Mouse (Mus musculus) liver, embryonic 12.5 days (tissue): ENCODE data around the gene Gm30191. TPM values are rescaled to one million over a fixed set of nuclear protein-coding genes. Genes with fewer than 3 reads are reported as not detected.
A peak's percentile ranks its signal among the peaks of the same experiment; 100 is the strongest.

ENCODE experiments used
- ATAC-seq: fragments of 200-750 bp; cut with Nextera tagmentation; 2 replicates; pipeline ENCODE4 v1.8.0; 2017; ENCODE audit warnings: moderate number of reproducible peaks, mild to moderate bottlenecking, moderate library complexity
- H3K27ac ChIP-seq: fragments of 300-500 bp; sonication (generic); 2 replicates; pipeline ENCODE4 v1.5.1; 2016; ENCODE audit warnings: mild to moderate bottlenecking
- H3K27me3 ChIP-seq: fragments of 300-500 bp; sonication (generic); replicated peaks from 2 replicates; pipeline ENCODE4 v1.6.1; 2016; ENCODE audit warnings: mild to moderate bottlenecking, moderate library complexity
- H3K36me3 ChIP-seq: fragments of 300-500 bp; sonication (generic); 2 replicates; pipeline ENCODE4 v1.6.1; 2016; ENCODE audit warnings: mild to moderate bottlenecking, moderate library complexity
- H3K4me1 ChIP-seq: fragments of 300-500 bp; sonication (generic); 2 replicates; pipeline ENCODE4 v1.6.1; 2016
- H3K4me2 ChIP-seq: fragments of 300-500 bp; sonication (generic); 2 replicates; pipeline ENCODE4 v1.6.1; 2016; ENCODE audit warnings: mild to moderate bottlenecking, moderate library complexity
- H3K4me3 ChIP-seq: fragments of 300-500 bp; sonication (generic); 2 replicates; pipeline ENCODE4 v1.5.1; 2016; ENCODE audit warnings: mild to moderate bottlenecking, moderate library complexity
- H3K9ac ChIP-seq: fragments of 300-500 bp; sonication (generic); 2 replicates; pipeline ENCODE4 v1.6.1; 2016; ENCODE audit warnings: mild to moderate bottlenecking, moderate library complexity
- H3K9me3 ChIP-seq: fragments of 300-500 bp; sonication (generic); replicated peaks from 2 replicates; pipeline ENCODE4 v1.6.1; 2016; ENCODE audit warnings: mild to moderate bottlenecking, moderate library complexity
- WGBS: fragments of 180-500 bp; shearing (Covaris S2); methylation state at CpG from one replicate; pipeline ENCODE4 v1.1.7; 2016; ENCODE audit not compliant: insufficient replicate concordance; 5-methylcytosine and 5-hydroxymethylcytosine counted together
- polyA plus RNA-seq: library from polyadenylated mRNA; unstranded; fragments of >200 nt; fragmentation: Nextera tagmentation; extraction: Ambion mirVana; gene quantifications from 2 replicates; pipeline ENCODE4 v1.2.1, GENCODE M21; 2016

Gene Gm30191
- polyA plus RNA-seq, 1 experiment from 2014 or later = not detected

DNA sequence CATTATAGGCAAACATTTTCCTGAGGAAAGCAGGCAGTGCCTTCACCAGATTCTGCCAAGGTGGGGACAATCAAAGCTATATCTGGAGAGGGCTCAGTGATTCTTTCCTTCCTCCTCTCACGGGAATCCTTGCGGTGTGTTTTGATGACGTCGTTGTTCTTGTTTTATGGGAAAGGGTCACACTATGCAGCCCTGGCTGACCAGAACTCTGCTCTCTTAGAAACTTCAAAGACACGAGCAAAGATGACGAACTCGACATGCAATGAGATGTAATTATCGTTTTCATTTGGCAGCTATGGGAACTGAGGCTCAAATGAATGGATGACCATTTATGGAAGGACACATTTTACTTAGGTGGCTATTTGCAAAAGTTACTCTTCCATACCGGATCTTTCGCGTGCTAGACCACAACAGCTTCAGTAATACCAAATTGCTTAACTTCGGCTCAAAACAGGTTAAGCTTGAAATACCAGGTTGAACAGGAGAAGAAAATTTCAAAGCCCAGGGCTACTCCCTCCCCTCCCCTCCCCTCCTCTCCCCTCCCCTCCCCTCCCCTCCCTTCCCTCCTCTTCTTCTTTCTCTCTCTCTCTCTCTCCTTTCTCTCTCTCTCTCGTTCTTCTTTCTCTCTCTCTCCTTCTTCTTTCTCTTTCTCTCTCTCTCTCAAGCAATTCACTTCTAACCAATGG is 26.1 kb downstream of the Gm30191 start:
- 11% methylated on average over 12 of the region's 13 CpGs for WGBS
- Histone ChIP-seq H3K4me1 (peaks cover 30% of the 10 kb centered on the region), H3K9ac (peak overlapping the region; percentile 68), H3K9me3 (no peaks in the 10 kb centered on the region), H3K4me2 (peak overlapping the region; percentile 73), H3K27me3 (no peaks in the 10 kb centered on the region), H3K4me3 (peak overlapping the region; percentile 49), H3K27ac (peak overlapping the region; percentile 91), H3K36me3 (peaks cover 25% of the 10 kb centered on the region)
- peak; percentile 56 for ATAC-seq

DNA sequence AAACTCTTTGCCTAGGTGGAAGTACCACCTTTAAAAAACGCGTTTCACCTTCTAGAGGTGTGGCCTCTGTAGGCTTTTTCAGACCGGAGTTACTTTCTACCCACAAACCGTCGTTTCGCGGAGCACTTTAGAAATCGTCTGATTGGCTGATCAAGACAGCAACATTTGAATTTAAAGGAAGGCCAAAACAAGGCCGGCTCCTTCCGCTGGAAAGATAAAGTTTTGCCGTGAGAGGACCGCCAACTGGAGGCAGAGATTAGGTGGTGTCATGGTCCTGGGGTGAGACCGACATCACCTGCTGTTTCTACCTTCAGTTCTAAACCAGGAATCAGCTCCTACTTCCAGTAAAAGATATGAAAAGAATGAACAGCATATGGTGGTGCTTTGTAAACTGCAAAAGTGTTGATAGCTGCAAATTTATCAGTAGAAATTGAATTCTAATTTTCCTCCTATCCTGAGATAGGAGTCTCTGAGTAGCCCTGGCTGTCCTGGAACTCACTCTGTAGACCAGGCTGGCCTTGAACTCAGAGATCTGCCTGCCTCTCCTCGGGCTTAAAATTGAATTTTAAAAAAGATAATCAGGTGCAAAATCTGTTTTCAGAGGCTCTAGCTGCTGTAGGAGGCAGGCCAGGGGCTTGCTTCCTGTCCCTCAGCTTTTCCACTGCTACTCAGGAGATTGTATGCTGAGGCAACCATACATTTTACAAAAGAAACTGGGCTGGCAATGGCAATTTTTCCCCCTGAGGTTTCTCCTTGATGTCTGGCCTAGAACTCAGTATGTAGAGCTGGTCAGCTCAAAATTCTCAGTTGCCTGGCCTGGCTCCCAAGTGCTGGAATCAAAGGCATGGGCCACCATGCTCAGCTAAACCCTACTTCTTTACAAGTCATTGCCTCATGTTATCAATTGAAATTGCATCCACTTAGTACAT is 26.9 kb downstream of the Gm30191 start:
- Histone ChIP-seq H3K4me2 (peak overlapping the region; percentile 73), H3K27ac (peak overlapping the region; percentile 91), H3K4me3 (peak overlapping the region; percentile 49), H3K9ac (peak overlapping the region; percentile 68), H3K9me3 (no peaks in the 10 kb centered on the region), H3K4me1 (peaks cover 30% of the 10 kb centered on the region), H3K36me3 (peaks cover 33% of the 10 kb centered on the region), H3K27me3 (no peaks in the 10 kb centered on the region)
- ATAC-seq = peak; percentile 94
- 2% methylated on average over 14 of the region's 14 CpGs for WGBS

DNA sequence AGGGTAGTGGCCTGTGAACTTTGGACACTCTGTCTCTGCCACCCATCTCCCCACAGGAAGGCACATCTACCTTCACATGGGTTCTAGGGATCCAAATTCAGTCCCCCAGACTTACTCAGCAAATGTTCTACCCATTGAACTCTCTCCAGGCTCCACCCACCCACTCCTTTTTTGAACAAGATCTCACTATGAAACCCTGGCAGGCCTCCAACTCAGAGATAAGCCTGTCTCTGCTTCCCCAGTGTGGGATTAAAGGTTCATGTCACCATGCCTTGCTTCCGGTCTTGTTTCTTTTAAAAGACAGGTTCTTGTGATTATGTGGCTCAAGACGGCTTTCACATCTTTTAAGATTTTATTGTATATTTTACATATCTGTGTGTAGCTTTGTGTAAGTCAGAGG is 38.2 kb downstream of the Gm30191 start:
- H3K4me3 ChIP-seq = peak overlapping the region; percentile 93

DNA sequence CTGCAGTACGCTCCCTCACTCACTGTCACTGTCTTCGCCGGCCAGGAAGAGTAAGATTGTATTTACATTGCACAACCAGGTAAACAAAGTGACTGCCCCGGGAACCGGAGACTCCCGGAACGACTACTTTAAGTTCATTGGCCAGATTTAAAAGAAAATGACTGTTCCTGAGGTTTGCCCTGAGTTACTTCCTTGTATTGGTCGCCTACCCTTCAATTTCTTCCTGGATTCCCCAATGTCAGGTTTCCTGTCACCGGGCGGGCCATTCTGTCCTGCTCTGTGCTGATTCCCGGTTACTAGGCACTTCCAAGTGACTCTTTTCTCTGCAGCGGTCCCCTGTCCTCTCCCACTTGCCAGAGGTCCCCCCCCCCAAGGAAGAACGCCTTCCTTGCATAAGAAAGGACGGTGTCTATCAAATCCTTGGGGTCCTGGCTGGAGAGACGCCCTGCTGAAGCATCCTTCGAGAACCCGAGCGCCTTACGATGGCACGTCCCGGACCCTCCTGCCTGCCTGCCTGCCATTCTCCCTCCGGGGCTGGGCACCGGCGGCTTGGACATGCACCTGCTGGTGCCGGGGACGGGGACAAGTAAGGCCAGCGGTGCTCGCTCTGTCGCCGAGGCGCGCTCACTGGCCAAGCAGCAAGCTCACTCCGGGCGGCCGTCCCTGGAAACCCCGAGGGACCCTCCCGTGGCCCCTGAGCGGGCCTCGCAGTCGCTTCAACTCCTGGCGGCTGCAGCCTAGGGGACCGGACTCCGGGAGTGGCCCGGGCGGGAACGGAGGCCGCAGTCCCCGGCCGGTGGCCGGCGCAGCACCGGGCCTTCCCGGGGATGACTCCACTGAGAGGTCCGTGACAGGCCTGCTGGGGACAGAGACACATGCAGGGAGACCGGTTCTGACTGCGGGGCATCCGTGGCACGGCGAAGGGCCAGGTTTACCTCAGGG is 39.8 kb downstream of the Gm30191 start:
- peak overlapping the region; percentile 93 for H3K4me3 ChIP-seq
- 2% methylated on average over 59 of the region's 59 CpGs for WGBS
- H3K27me3 ChIP-seq = no peaks in the 10 kb centered on the region
- H3K36me3 ChIP-seq = peaks cover 33% of the 10 kb centered on the region
- peak overlapping the region; percentile 82 for H3K4me2 ChIP-seq
- H3K4me1 ChIP-seq = peaks cover 49% of the 10 kb centered on the region
- ATAC-seq = peak; percentile 29
- H3K9ac ChIP-seq = peak overlapping the region; percentile 97
- H3K27ac ChIP-seq = peak overlapping the region; percentile 99
- H3K9me3 ChIP-seq = no peaks in the 10 kb centered on the region

More for the DNA sequence above, 38.2 kb downstream of the Gm30191 start:
- Histone ChIP-seq H3K9ac (peak overlapping the region; percentile 97), H3K36me3 (peaks cover 49% of the 10 kb centered on the region), H3K4me1 (peaks cover 46% of the 10 kb centered on the region), H3K27ac (peak overlapping the region; percentile 99), H3K27me3 (no peaks in the 10 kb centered on the region), H3K4me2 (peak overlapping the region; percentile 82), H3K9me3 (no peaks in the 10 kb centered on the region)
- 18% methylated on average over 2 of the region's 2 CpGs for WGBS
- ATAC-seq = peak; percentile 50

DNA sequence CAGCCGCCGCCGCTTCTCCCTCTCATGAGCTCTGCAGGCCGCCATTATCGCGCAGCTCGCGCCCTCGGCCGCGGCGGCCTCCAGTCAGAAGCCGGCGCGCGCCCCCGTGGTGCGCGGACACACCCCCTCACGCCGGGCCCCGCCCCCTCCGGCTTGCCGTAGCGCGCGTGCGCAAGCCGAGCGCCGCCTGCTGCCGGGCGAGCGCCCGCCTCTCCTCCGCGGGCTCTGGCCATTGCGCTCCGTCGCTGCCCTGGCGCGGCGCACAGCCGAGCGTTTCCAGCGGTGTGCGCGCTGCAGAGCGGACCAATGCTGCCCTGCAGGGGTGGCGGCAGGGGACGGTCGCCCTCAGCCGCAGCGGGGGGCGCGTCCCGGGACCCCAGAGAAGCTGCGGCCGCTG is 40.4 kb downstream of the Gm30191 start:
- Histone ChIP-seq H3K27ac (peak overlapping the region; percentile 99), H3K9me3 (no peaks in the 10 kb centered on the region), H3K4me3 (peak overlapping the region; percentile 93), H3K9ac (peak overlapping the region; percentile 97), H3K4me2 (peak overlapping the region; percentile 82), H3K4me1 (peaks cover 49% of the 10 kb centered on the region), H3K27me3 (no peaks in the 10 kb centered on the region), H3K36me3 (peaks cover 26% of the 10 kb centered on the region)
- ATAC-seq = peak; percentile 88
- WGBS = 1% methylated on average over 58 of the region's 59 CpGs

DNA sequence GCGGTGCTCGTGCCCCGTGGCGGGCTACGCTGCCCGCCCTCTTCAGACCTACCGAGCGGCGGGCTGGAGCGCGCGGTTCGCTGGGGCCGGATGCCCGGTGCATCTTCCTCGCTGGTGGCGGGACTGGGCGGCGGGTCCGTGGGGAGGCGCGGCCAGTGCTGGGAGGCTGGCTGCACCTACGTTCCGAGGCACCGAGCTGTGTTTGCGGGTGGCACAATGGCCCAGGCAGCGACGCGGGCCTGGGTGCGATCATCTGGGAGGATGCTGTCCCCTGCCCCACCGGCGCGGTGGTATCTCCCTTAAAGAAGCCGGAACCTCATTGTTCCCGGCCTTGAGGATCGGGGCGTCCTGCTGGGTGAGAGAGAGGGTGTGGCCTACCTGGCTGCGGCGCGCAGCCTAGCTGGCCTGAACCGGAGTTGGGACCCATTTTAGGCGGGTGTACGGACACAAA is 40.9 kb downstream of the Gm30191 start, which contains the start of gene Pdik1l:
Gene Pdik1l, minus strand, starts transcription at position 321 of the 451 bp plus-strand sequence.
- peaks cover 22% of the 10 kb centered on the region for H3K36me3 ChIP-seq
- peak within 1 kb of the TSS; percentile 93 for H3K4me3 ChIP-seq
- H3K4me1 ChIP-seq = peaks cover 49% of the 10 kb centered on the region
- peaks cover 4% of the 10 kb centered on the region for H3K27me3 ChIP-seq
- peak within 1 kb of the TSS; percentile 99 for H3K27ac ChIP-seq
- peak; percentile 70 for ATAC-seq
- peak within 1 kb of the TSS; percentile 82 for H3K4me2 ChIP-seq
- H3K9me3 ChIP-seq = no peaks in the 10 kb centered on the region
- peak within 1 kb of the TSS; percentile 97 for H3K9ac ChIP-seq
- WGBS = under 1% methylated on average over 43 of the region's 43 CpGs

DNA sequence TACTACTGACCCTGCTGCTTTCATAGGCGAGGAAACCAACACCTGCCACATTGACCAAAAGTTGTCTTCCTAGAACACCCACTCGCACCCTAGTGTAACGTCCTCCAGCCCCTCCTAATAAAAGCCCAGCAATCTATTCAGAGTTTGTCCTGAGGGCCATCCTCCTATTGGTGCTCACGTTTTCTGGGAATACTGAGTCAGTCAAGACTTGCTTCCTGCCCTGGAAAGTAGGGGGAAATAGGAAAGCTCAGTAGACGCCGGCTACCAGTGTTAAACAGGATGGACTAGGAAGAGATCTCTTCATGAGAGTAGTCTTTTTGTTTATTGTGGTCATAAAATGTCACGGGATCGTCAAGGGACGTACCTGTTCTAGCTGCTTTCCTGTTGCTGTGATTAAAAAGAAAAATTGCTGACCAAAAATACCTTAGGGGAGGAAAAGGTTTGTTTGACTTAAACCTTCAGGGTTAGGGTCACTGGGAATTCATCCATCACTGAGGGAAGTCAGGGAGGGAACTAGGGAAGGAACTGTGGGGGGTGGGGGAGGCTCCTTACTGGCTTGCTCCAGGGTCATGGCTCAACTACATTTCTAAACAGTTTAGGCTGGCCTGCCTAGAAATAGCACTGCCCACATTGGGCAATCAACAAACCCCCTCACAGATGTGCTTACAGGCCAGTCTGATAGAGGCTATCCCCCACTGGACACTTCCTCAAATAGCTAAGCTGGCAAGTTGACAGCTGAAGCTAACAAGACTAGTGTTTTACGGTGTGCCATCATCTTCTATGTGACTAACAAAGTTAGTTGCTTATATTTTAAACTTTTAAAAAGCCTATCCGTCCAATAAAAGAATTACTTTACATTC is 41.9 kb downstream of the Gm30191 start:
- Histone ChIP-seq H3K4me1 (peaks cover 47% of the 10 kb centered on the region), H3K36me3 (peaks cover 12% of the 10 kb centered on the region), H3K27me3 (peaks cover 14% of the 10 kb centered on the region), H3K4me3 (peak overlapping the region; percentile 93), H3K27ac (peak overlapping the region; percentile 99), H3K9me3 (no peaks in the 10 kb centered on the region), H3K4me2 (peak overlapping the region; percentile 82), H3K9ac (peak overlapping the region; percentile 97)
- no peak for ATAC-seq
- 34% methylated on average over 11 of the region's 11 CpGs for WGBS

DNA sequence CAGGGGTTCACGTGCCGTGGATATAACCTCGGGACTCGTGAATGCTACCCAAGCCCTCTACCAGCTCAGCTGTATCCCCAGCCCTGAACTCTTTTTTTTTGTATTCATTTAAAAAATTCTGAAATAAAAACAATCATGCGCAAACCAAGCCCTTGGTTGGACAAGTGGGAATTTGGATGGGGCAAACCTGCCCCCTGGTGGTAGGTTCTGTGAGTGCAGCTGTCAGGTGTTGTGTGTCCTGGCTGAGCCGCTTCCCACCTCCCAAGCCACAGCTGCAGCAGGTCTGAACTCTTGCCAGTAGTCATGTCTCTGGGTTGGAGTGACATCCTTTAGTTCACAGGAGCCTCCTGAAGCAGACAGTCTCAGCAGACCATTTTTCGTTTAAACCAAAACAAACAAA is 45.3 kb downstream of the Gm30191 start:
- 27% methylated on average over 7 of the region's 7 CpGs for WGBS
- H3K27me3 ChIP-seq = peaks cover 21% of the 10 kb centered on the region

DNA sequence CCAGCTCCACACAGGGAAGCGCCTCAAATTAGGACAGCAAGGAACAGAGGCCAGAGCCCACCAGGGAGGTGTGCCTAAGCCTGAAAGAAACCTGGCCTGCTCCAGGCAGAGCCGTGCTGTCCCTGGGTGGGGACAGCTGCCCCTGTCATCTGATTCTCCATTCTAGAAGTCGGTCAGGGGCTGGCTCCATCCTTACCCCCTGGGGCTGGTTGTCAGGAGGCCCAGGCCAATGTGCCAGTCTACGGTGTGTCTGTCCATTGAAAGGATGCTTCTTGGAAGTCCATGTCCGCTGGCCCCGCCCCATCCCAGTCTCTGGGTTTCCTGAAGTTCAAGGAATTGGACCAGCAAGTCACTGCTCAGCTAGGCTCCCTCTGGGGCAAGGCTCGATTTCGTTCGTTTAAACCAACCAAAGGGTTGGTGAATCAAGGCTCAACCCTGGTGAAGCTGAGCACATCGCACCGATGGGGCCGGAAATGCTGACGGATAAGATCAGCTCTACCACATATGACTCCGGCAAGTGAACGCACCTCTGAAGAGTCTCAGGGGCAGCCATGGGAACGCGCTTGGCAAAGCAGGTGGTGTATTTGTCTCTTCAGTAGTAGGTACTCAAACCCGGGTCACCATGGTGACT is 46.4 kb downstream of the Gm30191 start:
- no peak for ATAC-seq
- H3K9me3 ChIP-seq = 0 out of 2 replicates have a peak, but pooled peaks cover 4% of the 10 kb centered on the region
- H3K27me3 ChIP-seq = peaks cover 29% of the 10 kb centered on the region
- no peak overlapping the region for H3K27ac ChIP-seq
- WGBS = 59% methylated on average over 18 of the region's 18 CpGs
- no peak overlapping the region for H3K9ac ChIP-seq
- peaks cover 16% of the 10 kb centered on the region for H3K4me1 ChIP-seq
- H3K4me2 ChIP-seq = no peak overlapping the region
- no peak overlapping the region for H3K4me3 ChIP-seq
- no peaks in the 10 kb centered on the region for H3K36me3 ChIP-seq

More for the DNA sequence above, 45.3 kb downstream of the Gm30191 start:
- Histone ChIP-seq H3K27ac (no peak overlapping the region), H3K36me3 (no peaks in the 10 kb centered on the region), H3K9ac (no peak overlapping the region), H3K4me3 (no peak overlapping the region), H3K9me3 (0 out of 2 replicates have a peak, but pooled peaks cover 4% of the 10 kb centered on the region), H3K4me2 (no peak overlapping the region), H3K4me1 (peaks cover 21% of the 10 kb centered on the region)
- no peak for ATAC-seq

DNA sequence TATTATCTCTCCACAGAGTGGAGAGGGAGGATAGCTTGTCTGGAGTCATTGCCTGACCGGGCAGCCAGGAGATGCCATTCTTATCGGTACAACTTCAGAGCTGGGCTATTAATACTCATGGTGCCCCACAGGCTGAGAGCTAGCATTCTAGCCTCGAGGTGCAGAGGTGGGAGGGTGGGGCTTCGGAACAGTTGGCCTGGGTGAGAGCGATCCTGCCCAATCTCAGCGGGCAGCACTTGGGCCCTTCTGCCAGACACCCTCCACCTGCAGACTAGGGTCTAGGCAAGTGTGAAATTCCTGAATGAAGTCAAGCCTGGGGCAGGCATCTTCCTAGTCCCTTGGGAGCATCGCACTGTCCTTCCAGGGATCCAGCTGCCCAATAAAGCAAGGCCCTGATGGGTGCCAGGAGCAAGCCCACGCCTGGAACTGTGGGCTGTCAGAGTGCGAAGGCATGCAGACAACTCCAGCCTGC is 47.0 kb downstream of the Gm30191 start:
- Histone ChIP-seq H3K4me3 (no peak overlapping the region), H3K4me2 (no peak overlapping the region), H3K9me3 (0 out of 2 replicates have a peak, but pooled peaks cover 4% of the 10 kb centered on the region), H3K27me3 (peaks cover 31% of the 10 kb centered on the region), H3K27ac (no peak overlapping the region), H3K9ac (no peak overlapping the region), H3K4me1 (peaks cover 11% of the 10 kb centered on the region), H3K36me3 (no peaks in the 10 kb centered on the region)
- WGBS = 38% methylated on average over 9 of the region's 9 CpGs
- ATAC-seq = no peak
